Mouse (Mus musculus) liver, embryonic 12.5 days (tissue): Measurements from ENCODE around the gene Olfr727. TPM values are rescaled to one million over a fixed set of nuclear protein-coding genes. Genes with fewer than 3 reads are reported as not detected.

ENCODE experiments used
- ATAC-seq: fragments of 200-750 bp; cut with Nextera tagmentation; 2 replicates; pipeline ENCODE4 v1.8.0; 2017; ENCODE audit warnings: moderate number of reproducible peaks, mild to moderate bottlenecking, moderate library complexity
- H3K27ac ChIP-seq: fragments of 300-500 bp; sonication (generic); 2 replicates; pipeline ENCODE4 v1.5.1; 2016; ENCODE audit warnings: mild to moderate bottlenecking
- H3K27me3 ChIP-seq: fragments of 300-500 bp; sonication (generic); replicated peaks from 2 replicates; pipeline ENCODE4 v1.6.1; 2016; ENCODE audit warnings: mild to moderate bottlenecking, moderate library complexity
- H3K36me3 ChIP-seq: fragments of 300-500 bp; sonication (generic); 2 replicates; pipeline ENCODE4 v1.6.1; 2016; ENCODE audit warnings: mild to moderate bottlenecking, moderate library complexity
- H3K4me1 ChIP-seq: fragments of 300-500 bp; sonication (generic); 2 replicates; pipeline ENCODE4 v1.6.1; 2016
- H3K4me2 ChIP-seq: fragments of 300-500 bp; sonication (generic); 2 replicates; pipeline ENCODE4 v1.6.1; 2016; ENCODE audit warnings: mild to moderate bottlenecking, moderate library complexity
- H3K4me3 ChIP-seq: fragments of 300-500 bp; sonication (generic); 2 replicates; pipeline ENCODE4 v1.5.1; 2016; ENCODE audit warnings: mild to moderate bottlenecking, moderate library complexity
- H3K9ac ChIP-seq: fragments of 300-500 bp; sonication (generic); 2 replicates; pipeline ENCODE4 v1.6.1; 2016; ENCODE audit warnings: mild to moderate bottlenecking, moderate library complexity
- H3K9me3 ChIP-seq: fragments of 300-500 bp; sonication (generic); replicated peaks from 2 replicates; pipeline ENCODE4 v1.6.1; 2016; ENCODE audit warnings: mild to moderate bottlenecking, moderate library complexity
- WGBS: fragments of 180-500 bp; shearing (Covaris S2); methylation state at CpG from one replicate; pipeline ENCODE4 v1.1.7; 2016; ENCODE audit not compliant: insufficient replicate concordance; 5-methylcytosine and 5-hydroxymethylcytosine counted together
- polyA plus RNA-seq: library from polyadenylated mRNA; unstranded; fragments of >200 nt; fragmentation: Nextera tagmentation; extraction: Ambion mirVana; gene quantifications from 2 replicates; pipeline ENCODE4 v1.2.1, GENCODE M21; 2016

Olfr727 gene
- polyA plus RNA-seq, result not detected in 2 replicates

- Histone ChIP-seq H3K9ac (no peak within 1 kb of the TSS), H3K36me3 (no peaks in the 10 kb centered on the region), H3K9me3 (no peaks in the 10 kb centered on the region), H3K4me3 (no peak within 1 kb of the TSS), H3K4me2 (no peak within 1 kb of the TSS), H3K27me3 (no peaks in the 10 kb centered on the region), H3K27ac (no peak within 1 kb of the TSS), H3K4me1 (no peaks in the 10 kb centered on the region)
- no peak for ATAC-seq
- WGBS, result 54% methylated on average over 1 of the region's 1 CpGs
Measured at GRCm38 (mm10) chr14:50122886-50123285, at the start of gene Olfr727. Gene Olfr727 (plus strand): TSS chr14:50123186.

GRCm38 (mm10) chr14:50090853-50091252 lies 32.1 kb upstream of the Olfr727 start, which contains the start of gene Olfr726:
Gene Olfr726 (minus strand): TSS chr14:50090953.
- Histone ChIP-seq H3K9ac (no peak within 1 kb of the TSS), H3K27ac (no peak within 1 kb of the TSS), H3K9me3 (no peaks in the 10 kb centered on the region), H3K36me3 (no peaks in the 10 kb centered on the region), H3K4me1 (no peaks in the 10 kb centered on the region), H3K4me3 (no peak within 1 kb of the TSS), H3K27me3 (no peaks in the 10 kb centered on the region), H3K4me2 (no peak within 1 kb of the TSS)
- no peak for ATAC-seq
- WGBS, result 52% methylated on average over 1 of the region's 1 CpGs

GRCm38 (mm10) chr14:50142580-50142979 lies 19.6 kb downstream of the Olfr727 start, which contains the start of gene Olfr728:
Gene Olfr728 (minus strand): TSS chr14:50142680.
- no peaks in the 10 kb centered on the region for H3K27me3 ChIP-seq
- no peak within 1 kb of the TSS for H3K4me3 ChIP-seq
- WGBS, result 75% methylated on average over 5 of the region's 5 CpGs
- H3K27ac ChIP-seq, result no peak within 1 kb of the TSS
- no peaks in the 10 kb centered on the region for H3K4me1 ChIP-seq
- no peaks in the 10 kb centered on the region for H3K36me3 ChIP-seq
- no peak within 1 kb of the TSS for H3K9ac ChIP-seq
- no peaks in the 10 kb centered on the region for H3K9me3 ChIP-seq
- H3K4me2 ChIP-seq, result no peak within 1 kb of the TSS
- ATAC-seq, result no peak

- no peaks in the 10 kb centered on the region for H3K4me1 ChIP-seq
- no peak for ATAC-seq
Measured at GRCm38 (mm10) chr14:50152810-50153209, 29.8 kb downstream of the Olfr727 start, which contains the start of gene Olfr729. Gene Olfr729 (minus strand): TSS chr14:50152910.

More at GRCm38 (mm10) chr14:50152810-50153209, 29.8 kb downstream of the Olfr727 start, which contains the start of gene Olfr729:
- no peaks in the 10 kb centered on the region for H3K9me3 ChIP-seq
- no peak within 1 kb of the TSS for H3K9ac ChIP-seq
- H3K4me2 ChIP-seq, result no peak within 1 kb of the TSS
- H3K27ac ChIP-seq, result no peak within 1 kb of the TSS
- H3K27me3 ChIP-seq, result no peaks in the 10 kb centered on the region
- no peaks in the 10 kb centered on the region for H3K36me3 ChIP-seq
- H3K4me3 ChIP-seq, result no peak within 1 kb of the TSS

Other genes starting within 250 kb of the Olfr727 start
- gene Olfr722, start 221.2 kb upstream of the Olfr727 start, polyA plus RNA-seq, result not detected in 2 replicates
- not detected in 2 replicates for gene Olfr723, start 191.4 kb upstream of the Olfr727 start, polyA plus RNA-seq
- not detected in 2 replicates for gene Olfr724, start 159.9 kb upstream of the Olfr727 start, polyA plus RNA-seq
- not detected in 2 replicates for gene Olfr725, start 82.8 kb upstream of the Olfr727 start, polyA plus RNA-seq
- not detected in 2 replicates for gene Olfr726, start 32.2 kb upstream of the Olfr727 start, polyA plus RNA-seq
- not detected in 2 replicates for gene Olfr728, start 19.5 kb downstream of the Olfr727 start, polyA plus RNA-seq
- not detected in 2 replicates for gene Olfr729, start 29.7 kb downstream of the Olfr727 start, polyA plus RNA-seq
- not detected in 2 replicates for gene Olfr730, start 65.0 kb downstream of the Olfr727 start, polyA plus RNA-seq
- gene Olfr731, start 118.7 kb downstream of the Olfr727 start, polyA plus RNA-seq, result not detected in 2 replicates
- gene Olfr732, start 161.0 kb downstream of the Olfr727 start, polyA plus RNA-seq, result not detected in 2 replicates
- gene Olfr733, start 178.3 kb downstream of the Olfr727 start, polyA plus RNA-seq, result not detected in 2 replicates
- not detected in 2 replicates for gene Olfr734, start 203.6 kb downstream of the Olfr727 start, polyA plus RNA-seq
- gene Olfr735, start 225.7 kb downstream of the Olfr727 start, polyA plus RNA-seq, result not detected in 2 replicates
- gene Tlr11, start 234.7 kb downstream of the Olfr727 start, polyA plus RNA-seq, result not detected in 2 replicates